Mouse (Mus musculus) liver, embryonic 14.5 days (tissue): ENCODE results near the gene Smok3c.

Experiments used
- CTCF ChIP-seq: IDR thresholded peaks from 2 replicates; pipeline ENCODE4 v1.5.1; 2016; ENCODE audit warnings: antibody characterized with exemption, low read depth, control low read depth
- EP300 ChIP-seq: IDR thresholded peaks from 2 replicates; pipeline ENCODE4 v1.6.1; 2016; ENCODE audit warnings: antibody characterized with exemption, low read depth

GRCm38 (mm10) chr5:138094474-138094873 lies 41.5 kb downstream of the Smok3c start:
- TF ChIP-seq EP300 (no peak), CTCF (no peak)
